Mouse (Mus musculus) myocyte (in vitro differentiated cells): ENCODE measurements around the gene Rpp25.

Experiments
- POLR2A ChIP-seq: IDR thresholded peaks from one replicate; pipeline ENCODE4 v1.6.1; 2011; ENCODE audit warnings: low read depth, mild to moderate bottlenecking, control low read depth, moderate library complexity; ENCODE audit not compliant: insufficient read length
- SRF ChIP-seq: IDR thresholded peaks from one replicate; pipeline ENCODE4 v1.6.1; 2011; ENCODE audit warnings: low read depth; ENCODE audit not compliant: control insufficient read depth, insufficient read length
- TCF3 ChIP-seq: IDR thresholded peaks from one replicate; pipeline ENCODE4 v1.6.1; 2011; ENCODE audit warnings: low read depth, control low read depth; ENCODE audit not compliant: insufficient read length

GRCm38 (mm10) chr9:57467896-57468549 is 35.8 kb upstream of the Rpp25 start, which contains the start of gene Scamp5:
- no peak for TF ChIP-seq TCF3
- TF ChIP-seq POLR2A, result peak; percentile 69
- TF ChIP-seq SRF, result no peak
